Mouse (Mus musculus) C2C12 (cell line): ENCODE measurements around the gene Tjp3. TPM values are rescaled to one million over a fixed set of nuclear protein-coding genes. Genes with fewer than 3 reads are reported as not detected.

ENCODE experiments used
- H3K27me3 ChIP-seq: one replicate; pipeline ENCODE4 v1.6.1; 2011; ENCODE audit not compliant: control insufficient read depth, insufficient read depth, insufficient read length
- H3K36me3 ChIP-seq: one replicate; pipeline ENCODE4 v1.6.1; 2011; ENCODE audit not compliant: control insufficient read depth, insufficient read depth
- H3K4me3 ChIP-seq: one replicate; pipeline ENCODE4 v1.5.1; 2011; ENCODE audit warnings: mild to moderate bottlenecking, control low read depth; ENCODE audit not compliant: poor library complexity, insufficient read depth, severe bottlenecking
- H3K79me2 ChIP-seq: one replicate; pipeline ENCODE4 v1.6.1; 2011; ENCODE audit not compliant: control insufficient read depth, insufficient read depth
- H3K79me3 ChIP-seq: one replicate; pipeline ENCODE4 v1.6.1; 2011; ENCODE audit warnings: low read depth, control low read depth
- H3ac ChIP-seq: one replicate; pipeline ENCODE3; 2011; ENCODE audit warnings: low read depth; ENCODE audit not compliant: control insufficient read depth, insufficient read length
- CEBPB ChIP-seq: IDR thresholded peaks from one replicate; pipeline ENCODE4 v1.6.1; 2011; ENCODE audit warnings: low read depth, mild to moderate bottlenecking, control low read depth, moderate library complexity
- CTCF ChIP-seq: IDR thresholded peaks from one replicate; pipeline ENCODE4 v1.5.1; 2011; ENCODE audit not compliant: control insufficient read depth, insufficient read depth, insufficient read length
- FOSL1 ChIP-seq: IDR thresholded peaks from one replicate; pipeline ENCODE4 v1.8.0; 2011; ENCODE audit warnings: mild to moderate bottlenecking, low read length; ENCODE audit not compliant: poor library complexity, insufficient read depth, severe bottlenecking
- MAX ChIP-seq: IDR thresholded peaks from one replicate; pipeline ENCODE4 v1.6.1; 2011; ENCODE audit warnings: mild to moderate bottlenecking, control low read depth
- MYOD1 ChIP-seq: IDR thresholded peaks from one replicate; pipeline ENCODE4 v1.6.1; 2011; ENCODE audit warnings: low read depth; ENCODE audit not compliant: control insufficient read depth, insufficient read length
- MYOG ChIP-seq: IDR thresholded peaks from one replicate; pipeline ENCODE4 v1.6.1; 2011; ENCODE audit not compliant: control insufficient read depth, insufficient read length; ENCODE audit errors: extremely low read depth
- USF1 ChIP-seq: IDR thresholded peaks from one replicate; pipeline ENCODE4 v1.6.1; 2011; ENCODE audit warnings: low read depth, mild to moderate bottlenecking, control low read depth, moderate library complexity
- long read RNA-seq, 2 experiments: library from polyadenylated mRNA; unstranded; transcript quantifications; one replicate each; pipeline ENCODE4 v2.0.0; 2019 to 2020
- polyA plus RNA-seq: library from polyadenylated mRNA; unstranded; fragments of >200 nt; fragmentation: generic; extraction: Trizol; gene quantifications from one replicate; pipeline ENCODE4 v1.2.1, GENCODE M21; 2012; ENCODE audit warnings: missing spikeins

Tjp3 gene
- polyA plus RNA-seq: not detected
- long read RNA-seq, experiment 1: 0 reads
- long read RNA-seq, experiment 2: 0 reads

GRCm38 (mm10) chr10:81291511-81292104 is at the start of gene Tjp3:
Gene Tjp3 (minus strand): TSS chr10:81291581.
- no peaks in the 10 kb centered on the region for H3K27me3 ChIP-seq
- no peak for TF ChIP-seq USF1
- TF ChIP-seq MYOG: no peak
- TF ChIP-seq CEBPB: no peak
- TF ChIP-seq MAX: no peak
- no peak for TF ChIP-seq FOSL1
- TF ChIP-seq MYOD1: no peak
- TF ChIP-seq CTCF: no peak

GRCm38 (mm10) chr10:81340551-81341332 is 49.4 kb upstream of the Tjp3 start:
- H3K79me2 ChIP-seq: no peaks in the 10 kb centered on the region
- H3K36me3 ChIP-seq: peaks cover 1% of the 10 kb centered on the region
- H3ac ChIP-seq: no peak overlapping the region
- H3K79me3 ChIP-seq: no peaks in the 10 kb centered on the region
- peaks cover 11% of the 10 kb centered on the region for H3K27me3 ChIP-seq
- no peak overlapping the region for H3K4me3 ChIP-seq
- TF ChIP-seq MAX (no peak), MYOG (no peak), CTCF (no peak), USF1 (no peak), MYOD1 (no peak), CEBPB (no peak), FOSL1 (no peak)

More at GRCm38 (mm10) chr10:81291511-81292104, at the start of gene Tjp3:
- H3K36me3 ChIP-seq: no peaks in the 10 kb centered on the region
- no peak within 1 kb of the TSS for H3K4me3 ChIP-seq
- no peak within 1 kb of the TSS for H3ac ChIP-seq
- peaks cover 37% of the 10 kb centered on the region for H3K79me2 ChIP-seq
- peaks cover 26% of the 10 kb centered on the region for H3K79me3 ChIP-seq

- Histone ChIP-seq H3ac (no peak overlapping the region), H3K36me3 (no peaks in the 10 kb centered on the region), H3K79me2 (no peaks in the 10 kb centered on the region), H3K79me3 (no peaks in the 10 kb centered on the region), H3K4me3 (no peak overlapping the region), H3K27me3 (no peaks in the 10 kb centered on the region)
- TF ChIP-seq MYOG: no peak
- no peak for TF ChIP-seq USF1
- no peak for TF ChIP-seq FOSL1
- no peak for TF ChIP-seq MAX
These were observed 45.2 kb upstream of the Tjp3 start for GRCm38 (mm10) chr10:81336558-81336957.

DNA sequence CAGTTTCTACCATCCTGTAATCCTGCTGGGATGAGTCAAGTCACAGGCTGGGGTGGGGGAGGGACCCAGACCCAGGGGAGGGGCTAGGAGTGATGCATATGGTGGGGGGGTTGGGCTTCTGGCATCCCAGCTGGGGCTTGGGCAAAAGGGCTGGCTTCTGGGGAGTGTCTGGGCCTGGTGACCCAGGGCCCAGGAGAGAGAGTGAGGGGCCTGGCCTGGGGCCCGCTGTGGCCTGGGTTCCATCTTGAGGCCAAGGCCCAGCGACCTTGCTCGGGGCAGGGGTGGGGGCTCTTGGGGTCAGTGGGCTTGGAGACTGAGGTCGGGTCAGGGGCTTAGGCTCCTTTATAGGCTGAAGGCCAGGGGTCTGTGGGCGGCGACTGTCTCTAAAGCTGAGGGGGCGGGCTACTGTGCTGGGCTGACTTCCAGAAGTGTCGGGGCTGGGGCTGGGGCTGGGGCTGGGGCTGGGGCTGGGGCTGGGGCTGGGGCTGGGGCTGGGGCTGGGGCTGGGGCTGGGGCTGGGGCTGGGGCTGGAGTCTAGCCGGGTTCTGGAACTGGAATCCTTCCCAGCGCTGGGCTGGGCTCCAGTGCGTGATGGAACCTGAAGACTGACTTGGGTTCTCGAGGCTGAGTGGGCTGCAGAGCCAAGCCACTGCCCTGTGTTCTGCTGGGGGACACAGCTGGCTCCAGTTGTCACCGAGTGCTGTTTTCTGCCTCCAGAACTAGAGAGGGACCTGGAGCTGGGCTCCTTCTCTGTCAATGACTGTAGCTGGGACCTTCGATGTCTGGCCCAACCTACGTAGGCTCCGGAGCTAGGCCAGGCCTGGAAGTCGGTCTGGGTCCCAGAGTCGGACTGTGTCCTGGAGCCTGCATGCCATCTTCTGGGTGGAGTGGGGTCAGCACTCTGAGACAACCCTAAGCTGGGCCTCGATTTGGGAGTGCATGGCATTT is 44.3 kb upstream of the Tjp3 start:
- no peaks in the 10 kb centered on the region for H3K79me3 ChIP-seq
- H3K79me2 ChIP-seq: no peaks in the 10 kb centered on the region
- no peak for TF ChIP-seq FOSL1
- no peak for TF ChIP-seq CTCF
- TF ChIP-seq USF1: no peak
- TF ChIP-seq MYOD1: no peak
- TF ChIP-seq MAX: no peak
- no peak for TF ChIP-seq MYOG
- no peak for TF ChIP-seq CEBPB
- no peaks in the 10 kb centered on the region for H3K27me3 ChIP-seq
- no peaks in the 10 kb centered on the region for H3K36me3 ChIP-seq
- H3ac ChIP-seq: no peak overlapping the region
- no peak overlapping the region for H3K4me3 ChIP-seq

- H3K27me3 ChIP-seq: no peaks in the 10 kb centered on the region
- H3K36me3 ChIP-seq: no peaks in the 10 kb centered on the region
- no peak for TF ChIP-seq CTCF
- no peak for TF ChIP-seq MYOG
- no peak for TF ChIP-seq USF1
- no peak for TF ChIP-seq CEBPB
- TF ChIP-seq MYOD1: no peak
- no peak for TF ChIP-seq MAX
- TF ChIP-seq FOSL1: no peak
- H3K79me2 ChIP-seq: no peaks in the 10 kb centered on the region
- no peaks in the 10 kb centered on the region for H3K79me3 ChIP-seq
- no peak overlapping the region for H3ac ChIP-seq
- H3K4me3 ChIP-seq: no peak overlapping the region
These were observed 42.9 kb upstream of the Tjp3 start for GRCm38 (mm10) chr10:81334324-81334723.
